Mouse (Mus musculus) CH12F3 (cell line): ENCODE data around the gene Rarb.

Source experiments
- in situ Hi-C: fragments of 300-500 bp; cut with MboI; formaldehyde crosslinking; loops from 2 replicates; pipeline ENCODE4 v1.14.3; 2020; ENCODE audit warnings: low sequenced_read_pairs

Rarb gene

DNA sequence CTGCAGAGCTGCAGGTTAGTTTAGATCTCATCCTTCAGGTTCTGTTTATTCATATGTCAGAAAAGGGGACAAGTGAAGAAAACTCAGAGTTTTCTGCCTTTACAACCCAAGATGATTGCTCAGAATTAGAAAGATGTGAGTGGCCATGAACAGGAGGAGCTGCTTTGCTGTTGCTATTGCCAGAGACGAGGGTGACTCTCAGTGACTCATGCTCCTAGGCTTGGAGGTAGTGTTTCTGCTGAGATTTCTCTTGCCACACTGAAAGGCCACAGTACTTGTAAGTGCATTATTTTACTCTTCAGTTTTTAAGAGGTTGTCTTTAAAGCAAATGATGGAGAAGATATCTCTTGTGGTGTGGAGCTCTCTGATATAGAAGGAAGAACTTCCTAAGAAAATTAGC is 277.3 kb downstream of the Rarb start:
- in situ Hi-C loops, result no loop called here

DNA sequence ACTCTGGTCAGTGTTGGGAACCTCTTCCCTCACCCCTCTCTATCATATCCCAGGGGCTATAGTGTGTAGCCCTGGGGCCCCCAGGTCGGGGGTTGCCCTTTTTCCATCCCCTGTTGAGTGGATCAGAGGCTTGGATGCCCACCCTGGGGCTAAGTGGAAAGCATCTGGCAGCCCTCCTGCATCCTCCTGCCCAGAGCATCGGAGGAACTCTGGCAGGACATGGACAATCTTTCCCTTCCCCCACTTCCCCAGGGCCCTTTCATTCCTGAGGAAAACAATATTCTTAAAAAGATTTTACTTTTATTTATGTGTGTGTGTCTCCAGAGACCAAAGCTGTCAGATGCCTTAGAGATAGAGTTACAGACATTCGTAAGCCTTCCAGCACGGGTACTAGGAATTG is 281.5 kb downstream of the Rarb start:
- in situ Hi-C loops, result no loop called here

DNA sequence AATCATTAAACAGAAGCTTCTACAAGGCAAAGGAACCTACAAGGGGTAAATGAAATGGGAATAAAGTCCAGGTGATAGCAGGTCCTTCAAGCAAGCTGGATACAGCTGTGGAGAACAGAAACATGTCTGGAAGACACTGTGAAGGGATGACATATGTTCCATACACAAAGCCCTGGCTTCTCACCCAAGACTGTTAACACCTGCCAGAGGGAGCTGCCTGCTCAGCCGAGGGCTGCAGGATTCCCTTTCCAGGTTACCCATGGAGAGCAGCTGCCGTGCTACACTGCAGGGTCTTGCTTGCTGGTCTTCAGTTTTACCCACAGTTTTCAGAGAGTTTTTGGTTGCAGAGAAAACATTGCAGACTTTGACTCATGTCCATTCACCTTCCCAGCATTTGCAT is 290.3 kb downstream of the Rarb start:
- in situ Hi-C loops, result no loop called here

DNA sequence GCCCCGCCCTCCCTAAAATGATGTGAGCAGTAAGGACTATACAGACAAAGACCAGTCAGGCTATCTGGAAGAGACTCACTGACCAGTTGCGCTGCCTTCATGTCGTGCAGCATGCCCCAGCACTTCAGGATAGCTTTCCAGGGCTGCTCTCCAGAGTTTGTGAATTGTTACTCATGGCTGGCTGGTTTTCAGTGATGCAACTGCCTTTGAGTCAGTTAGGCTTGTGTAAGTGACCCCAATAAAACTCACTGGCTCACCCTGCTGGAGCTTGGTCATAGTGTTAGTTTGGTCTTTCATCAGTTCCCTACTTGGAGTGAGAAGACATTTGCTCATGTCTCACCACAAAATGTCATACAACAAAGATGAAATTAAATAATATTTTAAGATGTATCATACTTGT is 292.8 kb downstream of the Rarb start:
- in situ Hi-C loops, result no loop called here

DNA sequence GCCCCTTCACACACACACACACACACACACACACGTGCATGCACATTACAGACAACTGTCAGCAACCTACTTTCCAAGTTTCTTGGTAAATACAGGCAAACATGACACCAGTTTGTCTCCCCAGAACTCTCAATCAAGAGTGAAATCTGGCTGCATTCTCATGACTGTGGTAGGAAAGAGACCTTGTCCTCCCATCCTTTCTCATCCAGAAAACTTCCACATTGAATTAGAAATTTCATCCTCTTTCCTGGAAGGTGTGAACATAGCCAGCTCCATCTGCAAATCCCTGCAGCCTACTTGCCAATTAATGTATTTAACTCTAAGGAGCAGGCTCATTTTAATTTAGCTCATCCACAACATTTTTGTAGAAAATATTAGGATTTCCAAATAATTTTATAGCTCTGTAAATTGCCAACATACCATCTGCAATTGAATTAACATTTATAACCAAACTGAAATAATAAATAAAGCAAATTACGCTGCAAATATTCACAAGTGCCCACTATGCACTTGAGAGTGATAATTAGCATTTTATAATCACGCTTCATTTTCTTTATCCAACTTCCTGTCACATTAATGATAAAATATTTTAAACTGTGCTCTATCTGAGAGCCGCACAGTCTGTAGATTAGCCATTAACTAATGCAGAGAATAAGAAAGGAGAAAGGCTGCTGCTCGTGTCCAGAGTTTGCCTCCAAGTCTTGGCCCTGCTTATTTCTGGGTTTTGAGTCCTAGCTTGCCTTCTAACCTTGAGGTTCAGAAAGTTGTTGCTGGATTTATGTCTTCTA is 293.6 kb downstream of the Rarb start:
- in situ Hi-C loops, result no loop called here

DNA sequence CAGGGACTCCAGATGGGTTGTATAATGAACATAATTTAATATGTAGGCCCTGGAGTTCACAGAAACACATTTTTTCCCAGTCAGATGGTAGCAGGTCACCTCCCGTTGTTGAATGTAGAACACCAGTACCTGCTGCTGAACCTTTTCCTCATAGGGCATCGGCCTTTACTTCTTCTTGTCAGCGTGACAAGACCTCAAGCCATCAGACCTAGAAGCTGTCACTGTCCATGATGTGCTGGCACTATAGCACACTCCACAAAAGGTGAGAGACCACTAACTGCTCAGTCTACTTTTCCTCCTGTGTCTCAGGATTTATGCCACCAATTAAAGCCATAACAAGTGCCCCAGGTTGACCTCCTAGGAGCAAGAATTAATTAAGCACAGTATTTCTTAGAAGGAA is 296.1 kb downstream of the Rarb start:
- in situ Hi-C loops, result no loop called here

DNA sequence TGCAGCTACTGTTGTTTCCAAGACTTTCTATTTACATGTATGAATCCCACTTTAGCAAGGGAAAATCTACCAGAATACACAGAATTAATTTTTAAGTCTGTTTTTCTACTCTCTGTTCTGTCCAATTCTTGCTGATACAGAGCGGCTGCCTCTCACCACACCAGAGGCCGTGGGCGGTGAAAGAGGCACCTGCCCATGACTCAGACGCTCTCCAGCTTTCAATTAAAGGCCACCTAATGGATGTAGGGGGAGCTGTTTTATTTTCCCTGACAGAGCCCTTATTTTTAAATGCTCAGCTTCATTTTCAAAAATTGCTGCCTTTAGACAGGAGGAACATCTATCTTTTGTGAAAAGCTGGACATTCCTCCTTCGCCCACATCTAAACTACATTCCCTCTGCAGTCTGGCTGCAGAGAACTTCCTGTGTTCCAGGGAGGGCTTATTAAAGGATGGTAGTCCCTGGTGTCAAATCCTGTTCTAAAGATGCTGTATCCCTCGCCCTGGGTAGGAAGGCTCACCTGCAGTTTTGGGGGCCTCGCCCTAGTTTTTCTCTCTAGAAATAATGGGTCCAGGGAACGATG is 299.3 kb downstream of the Rarb start:
- in situ Hi-C loops, result no loop called here

DNA sequence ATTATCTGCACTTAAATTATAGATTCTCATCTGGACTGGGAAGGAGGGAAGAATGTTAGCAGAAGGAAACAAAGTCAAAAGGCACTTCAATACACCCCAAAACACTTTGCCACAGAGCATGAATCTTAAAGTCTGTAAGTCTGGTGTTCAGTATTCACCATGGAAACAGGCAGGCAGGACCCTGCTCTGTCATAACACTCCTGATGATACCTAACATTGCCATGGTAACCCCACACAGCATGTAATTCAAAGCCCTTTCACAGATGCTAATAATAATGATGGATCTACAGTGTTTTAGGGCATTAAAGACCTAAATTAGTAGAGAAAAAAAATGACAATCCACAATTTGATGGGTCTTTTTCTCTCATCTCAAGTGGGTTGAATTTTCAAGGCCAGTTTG is 301.0 kb downstream of the Rarb start:
- in situ Hi-C loops, result no loop called here

DNA sequence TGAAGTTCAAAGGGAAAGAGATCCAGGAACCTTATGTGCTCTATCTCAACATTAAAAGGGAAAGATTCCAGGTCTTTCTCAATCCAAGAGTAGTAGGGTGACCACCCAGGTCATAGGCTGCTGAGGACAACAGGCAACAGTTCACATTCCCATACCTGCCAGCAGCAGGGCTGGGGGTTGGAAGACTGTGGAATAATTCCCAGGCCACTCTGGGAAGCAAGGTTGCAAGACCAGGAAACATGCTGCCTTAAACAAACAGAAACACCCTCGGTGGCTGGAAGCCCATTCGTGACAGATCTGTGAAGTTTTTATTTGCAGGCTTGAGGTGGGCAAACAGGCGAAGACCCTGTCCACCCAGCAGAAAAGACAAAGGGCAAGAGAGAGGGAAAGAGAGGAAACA is 303.2 kb downstream of the Rarb start:
- in situ Hi-C loops, result no loop called here

DNA sequence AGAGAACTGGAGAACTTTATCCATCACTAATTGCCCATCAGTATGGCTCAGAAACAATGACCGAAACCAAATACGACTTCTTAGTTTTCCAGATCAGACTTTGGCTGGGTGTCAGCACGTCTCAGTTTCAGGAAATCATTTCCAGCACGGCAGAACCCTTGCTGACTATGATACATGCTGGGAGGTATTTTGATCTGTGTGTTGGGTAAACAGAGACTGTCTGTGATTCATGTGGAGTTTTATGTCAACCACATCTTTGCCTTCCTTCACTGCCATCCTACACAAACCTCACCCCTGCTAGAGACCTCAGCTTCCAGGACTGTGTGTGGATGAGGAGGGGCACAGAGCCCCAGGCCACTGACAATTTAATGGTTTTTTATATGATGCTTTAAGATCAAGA is 308.4 kb downstream of the Rarb start:
- in situ Hi-C loops, result no loop called here

DNA sequence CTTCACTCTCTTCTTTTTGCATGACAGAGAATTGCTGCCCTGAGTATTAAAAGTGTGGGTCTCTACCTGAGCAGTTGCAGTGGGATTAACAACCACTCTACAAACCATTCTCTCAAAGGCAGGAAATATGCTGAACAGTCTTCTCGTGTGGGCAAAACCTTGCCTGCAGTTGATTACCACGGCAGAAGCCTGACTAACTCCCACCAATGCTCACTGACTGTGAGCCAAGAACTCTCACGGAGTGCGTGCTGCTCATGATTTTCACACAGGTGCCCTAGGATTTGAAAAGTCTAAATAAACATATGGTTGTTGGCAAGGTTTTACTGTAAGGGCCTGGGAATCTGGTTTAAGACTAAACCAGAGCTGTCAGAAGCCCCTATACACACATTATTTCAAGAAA is 309.1 kb downstream of the Rarb start:
- in situ Hi-C loops, result no loop called here

DNA sequence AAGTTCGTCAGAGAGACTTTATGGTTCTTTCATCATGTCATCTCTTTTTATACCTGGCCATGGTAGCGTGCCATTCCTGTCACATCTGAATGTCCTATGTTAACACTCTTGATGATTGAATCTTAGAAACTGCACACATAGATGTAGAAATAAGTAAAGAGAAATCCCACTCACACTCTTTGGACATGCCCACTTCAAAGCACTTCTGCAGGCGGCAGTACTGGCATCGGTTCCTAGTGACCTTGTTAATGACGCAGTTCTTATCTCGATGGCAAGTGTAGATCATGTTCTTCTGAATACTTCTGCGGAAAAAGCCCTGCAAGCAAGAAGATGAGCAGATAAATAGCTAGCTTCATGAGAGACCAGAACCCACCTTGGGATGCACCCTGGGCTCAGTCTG is 310.2 kb downstream of the Rarb start:
- in situ Hi-C loops, result no loop called here

DNA sequence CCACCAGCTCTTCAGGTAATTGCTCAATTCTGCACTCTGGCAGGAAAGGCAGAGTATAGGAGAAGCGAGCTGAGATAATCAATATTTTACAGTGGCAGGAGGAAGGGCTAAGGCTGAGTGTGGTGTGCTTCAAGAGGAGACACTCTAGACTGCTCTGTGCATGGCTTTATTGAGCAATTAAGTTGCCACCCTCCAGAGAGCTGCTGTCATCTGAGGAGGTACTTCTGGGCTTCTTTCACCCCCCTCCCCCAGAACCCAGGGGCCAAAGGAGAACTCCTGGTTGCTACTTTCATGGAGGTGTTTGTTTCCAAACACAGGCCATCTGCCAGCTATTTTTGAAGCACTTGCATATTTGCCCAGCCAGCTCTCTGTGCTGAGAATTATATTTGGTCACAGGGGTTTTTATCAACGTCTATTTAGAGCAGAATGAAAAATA is 321.7 kb downstream of the Rarb start:
- in situ Hi-C loops, result no loop called here

DNA sequence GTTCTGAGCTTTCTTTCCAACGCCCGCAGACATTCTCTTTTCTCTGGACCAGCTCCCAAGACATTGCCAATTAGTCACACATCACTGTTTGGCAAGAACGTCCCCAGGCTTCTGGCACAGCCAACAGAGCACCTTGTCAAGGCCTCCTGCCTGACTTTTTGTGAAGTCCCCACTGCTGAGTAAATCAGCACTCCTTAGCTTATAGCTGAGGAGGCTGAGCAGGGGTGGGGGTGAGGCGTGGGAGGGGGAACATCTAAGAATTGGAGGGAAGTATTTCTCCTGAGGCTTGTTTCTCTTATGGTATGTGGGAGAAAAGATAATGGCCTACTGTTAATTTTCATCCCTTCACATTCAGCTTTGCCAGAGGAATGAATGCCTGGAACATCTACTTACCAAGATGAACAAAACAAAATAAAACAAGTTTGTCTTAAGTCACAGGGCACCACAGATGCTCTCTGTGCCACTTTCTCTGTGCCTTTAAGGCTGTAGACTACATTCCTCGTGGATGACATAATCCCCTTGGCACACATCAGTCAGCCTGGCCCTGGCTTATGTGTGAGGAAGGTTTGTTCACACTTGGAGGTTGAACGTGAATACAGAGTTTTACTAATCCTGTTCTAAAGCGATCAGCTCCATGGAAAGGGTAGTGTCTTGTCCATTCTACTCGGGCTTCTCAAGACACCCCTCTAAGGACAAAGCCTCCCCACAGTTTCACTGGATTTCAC is 335.1 kb downstream of the Rarb start:
- in situ Hi-C loops, result no loop called here

DNA sequence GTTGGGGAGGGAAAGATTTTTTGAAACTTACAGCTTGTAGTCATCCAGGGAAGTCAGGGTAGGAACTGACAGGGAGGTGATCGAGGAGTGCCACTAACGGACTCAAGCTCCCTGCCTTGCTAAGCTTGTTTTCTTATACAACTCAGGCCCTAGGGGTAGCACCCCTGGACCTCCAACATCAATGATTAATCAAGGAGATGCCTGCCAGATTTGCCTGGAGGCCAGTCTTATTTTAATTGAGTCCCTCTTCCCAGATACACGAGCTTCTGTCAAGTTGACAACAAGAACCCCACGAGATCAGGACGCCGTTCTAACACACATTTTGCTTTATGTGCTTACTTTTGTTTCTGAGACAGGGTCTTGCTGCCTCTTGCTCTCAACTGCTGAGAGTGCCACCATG is 338.3 kb downstream of the Rarb start:
- in situ Hi-C loops, result no loop called here

DNA sequence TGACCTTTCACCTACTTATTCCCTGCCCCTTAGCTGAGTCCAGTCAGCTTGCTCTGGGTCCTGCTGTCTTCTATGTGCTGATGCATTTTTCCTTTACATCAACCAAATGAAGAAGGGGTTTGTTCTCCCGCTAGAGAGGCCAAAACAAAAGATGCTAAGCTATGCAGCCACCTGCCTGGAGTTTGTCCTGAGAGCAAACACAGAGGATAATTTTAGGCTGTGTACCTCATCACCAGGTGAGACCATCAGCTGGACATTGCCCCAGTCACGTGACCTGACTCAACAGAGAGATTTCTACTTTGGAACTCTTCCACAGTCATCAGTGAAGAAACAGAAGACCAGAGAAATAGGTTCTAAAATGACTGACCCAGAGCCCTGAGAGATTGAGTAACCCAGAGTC is 339.4 kb downstream of the Rarb start:
- in situ Hi-C loops, result no loop called here

DNA sequence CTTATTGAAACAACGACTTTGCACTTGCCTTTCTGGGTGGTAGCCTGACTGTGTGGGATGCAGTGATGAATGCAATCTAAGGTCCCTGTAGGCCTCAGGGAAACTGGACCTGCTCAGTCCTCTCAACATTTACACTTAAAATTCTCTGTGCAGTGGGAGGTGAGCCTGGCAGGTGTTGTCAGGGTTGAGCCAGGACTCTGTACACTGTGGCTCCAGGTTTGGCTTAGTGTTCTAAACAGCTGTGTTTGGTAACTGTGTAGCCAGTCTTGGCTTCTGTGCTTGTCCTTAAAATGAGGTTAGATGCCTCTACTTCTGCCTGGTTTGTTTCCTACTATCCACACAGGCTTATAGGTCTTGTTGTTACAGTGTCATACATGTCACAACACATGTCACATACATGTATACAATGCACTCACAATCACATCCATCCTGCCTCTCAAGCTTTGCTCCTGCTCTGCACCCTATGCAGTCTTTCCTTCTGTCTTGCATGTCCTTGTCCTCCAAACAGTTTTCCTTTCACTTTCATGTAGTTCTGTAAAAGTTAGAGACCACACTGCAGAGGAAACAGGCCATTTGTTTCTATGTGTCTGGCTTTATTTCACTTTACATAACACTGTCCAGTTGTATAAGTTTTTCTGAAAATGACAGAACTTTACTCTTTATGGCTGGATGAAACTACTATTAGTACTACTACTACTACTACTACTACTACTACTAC is 340.2 kb downstream of the Rarb start:
- in situ Hi-C loops, result no loop called here

DNA sequence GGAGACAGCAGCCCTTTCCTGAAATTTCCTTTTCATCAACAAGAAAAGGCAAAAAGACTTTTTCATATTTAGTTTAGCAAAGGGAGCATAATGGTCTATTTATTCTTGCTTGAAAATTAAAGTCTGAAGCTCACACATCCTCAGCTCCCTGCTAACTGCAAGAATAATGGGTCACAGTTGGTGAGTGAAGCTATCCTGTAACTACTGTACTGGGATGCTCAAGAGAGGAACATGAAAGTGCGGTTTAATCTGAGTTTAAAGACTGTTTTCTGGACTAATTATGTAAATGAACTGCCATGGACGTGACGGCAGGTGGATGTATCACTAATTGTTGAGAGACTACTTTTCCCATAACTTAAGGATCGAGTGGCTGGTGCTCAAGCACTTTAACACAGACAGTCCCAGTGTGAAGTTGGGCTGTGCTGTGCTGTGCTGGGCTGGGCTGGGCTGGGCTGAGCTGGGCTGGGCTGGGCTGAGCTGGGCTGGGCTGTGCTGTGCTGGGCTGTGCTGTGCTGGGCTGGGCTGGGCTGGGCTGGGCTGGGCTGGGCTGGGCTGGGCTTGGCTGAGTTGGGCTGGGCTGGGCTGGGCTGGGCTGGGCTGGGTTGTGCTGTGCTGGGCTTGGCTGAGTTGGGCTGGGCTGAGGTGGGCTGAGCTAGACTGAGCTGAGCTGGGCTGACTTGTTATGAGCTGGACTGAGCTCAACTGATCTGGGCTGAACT is 370.5 kb downstream of the Rarb start:
- in situ Hi-C loops, result no loop called here

DNA sequence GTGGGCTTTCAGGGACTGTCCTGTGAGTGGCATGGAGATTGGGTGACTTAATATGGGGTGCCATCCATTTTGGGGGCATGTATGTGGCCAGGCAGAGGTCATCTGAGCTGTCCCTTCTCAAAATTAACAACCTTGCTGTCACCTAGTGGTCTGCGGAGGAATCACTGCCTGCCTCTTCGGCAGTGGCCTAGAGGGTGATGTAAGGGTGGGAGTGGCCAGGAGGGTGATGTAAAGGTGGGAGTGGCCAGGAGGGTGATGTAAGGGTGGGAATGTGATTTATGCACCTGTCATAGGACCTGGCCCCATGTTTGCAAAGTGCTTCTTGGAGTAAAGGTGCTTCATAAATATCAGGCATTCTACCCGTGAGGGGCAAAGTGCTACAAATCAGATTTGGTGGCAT is 371.4 kb downstream of the Rarb start:
- in situ Hi-C loops, result no loop called here

DNA sequence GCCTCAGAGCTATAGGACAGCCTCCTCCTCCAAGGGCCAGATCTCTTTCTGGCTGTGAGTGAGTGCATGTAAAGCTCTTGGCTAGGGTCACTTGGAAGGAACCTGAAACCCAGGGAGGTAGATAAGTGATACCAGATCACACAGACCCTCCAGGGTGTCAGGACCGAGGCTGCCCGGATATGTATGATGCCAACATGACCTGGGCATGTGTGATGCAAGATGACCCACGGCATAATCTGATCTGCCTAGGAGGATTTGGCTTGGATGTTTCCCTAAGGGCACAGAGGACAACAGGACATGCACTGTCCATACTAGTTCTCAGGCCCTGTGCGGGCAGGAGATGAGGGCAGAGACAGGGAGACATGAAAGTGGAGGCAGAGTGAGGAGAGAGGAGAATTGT is 374.1 kb downstream of the Rarb start:
- in situ Hi-C loops, result no loop called here
